Mouse (Mus musculus) embryonic fibroblast, embryonic 13.5 days (primary cell): ENCODE data around the gene Kcnq5.

Experiments used
- CTCF ChIP-seq: IDR thresholded peaks from 2 replicates; pipeline ENCODE4 v1.5.1; 2011; ENCODE audit warnings: mild to moderate bottlenecking, control low read depth, low read length, moderate library complexity, borderline replicate concordance; ENCODE audit not compliant: insufficient read depth
- POLR2A ChIP-seq: IDR thresholded peaks from 2 replicates; pipeline ENCODE4 v1.6.1; 2011; ENCODE audit warnings: low read depth, mild to moderate bottlenecking, control low read depth, low read length, moderate library complexity

DNA sequence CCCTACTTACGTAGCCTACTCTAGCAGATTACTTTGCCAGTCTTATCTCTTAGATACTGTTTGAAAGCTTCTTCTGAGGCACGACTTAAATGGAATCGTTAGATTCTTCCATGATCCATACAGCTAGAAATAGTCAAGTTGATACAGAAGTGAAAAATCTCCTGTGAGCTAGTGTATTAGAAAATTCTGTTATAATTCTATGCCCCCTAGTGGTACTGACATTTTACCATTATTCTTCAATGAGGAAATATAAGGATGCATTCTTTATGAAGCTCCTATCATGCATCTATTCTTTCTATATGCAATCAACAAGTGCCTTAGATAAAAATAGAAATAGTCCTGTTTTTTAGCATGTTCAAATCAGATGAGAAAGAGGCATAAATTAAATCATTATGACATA is 5.4 kb upstream of the Kcnq5 start:
- TF ChIP-seq POLR2A (no peak), CTCF (no peak)
